Mouse (Mus musculus): Measurements from ENCODE around the gene Lrmda.

Lrmda gene

DNA sequence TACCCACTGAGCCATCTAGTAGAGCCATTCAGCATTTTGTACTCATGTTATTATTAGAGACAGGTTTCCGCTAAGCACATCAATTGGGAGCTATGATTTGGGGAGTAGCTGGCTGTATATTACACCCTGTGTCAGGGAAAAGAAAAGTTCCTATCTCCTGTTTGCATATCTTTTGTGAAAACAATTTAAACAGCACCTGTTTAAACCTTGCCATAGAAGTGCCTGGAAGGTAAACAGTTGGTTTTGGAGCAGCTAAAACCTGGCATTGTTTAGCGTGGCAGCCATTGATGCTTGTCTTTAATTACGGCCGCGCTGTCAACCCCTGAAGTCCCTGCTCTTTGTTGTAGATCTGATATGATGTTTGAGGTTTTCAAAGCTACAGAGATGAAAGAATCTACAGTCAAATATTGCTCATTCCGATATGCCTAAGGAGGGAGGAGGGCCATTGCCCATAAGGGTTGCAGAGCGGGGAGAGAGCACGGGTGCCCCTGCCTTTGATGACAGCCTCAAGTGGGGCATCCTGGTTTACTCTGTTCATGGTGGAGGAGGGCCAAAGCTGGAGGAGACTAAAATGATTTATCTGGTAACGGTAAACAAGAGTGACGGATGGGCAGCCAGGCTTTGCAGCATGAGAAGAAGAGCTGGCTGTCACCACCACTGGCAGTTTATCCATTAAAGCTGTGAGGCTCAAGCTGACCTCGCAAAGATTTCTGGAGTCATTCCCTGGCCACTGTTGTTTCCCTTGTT is 306.9 kb downstream of the Lrmda start:
- no peak for DNase-seq (ENCODE audit: low read depth, low spot score)

GRCm38 (mm10) chr14:22329191-22329590 is 309.7 kb downstream of the Lrmda start:
- no peak for DNase-seq (ENCODE audit: low read depth, low spot score)

GRCm38 (mm10) chr14:22335101-22335820 is 315.7 kb downstream of the Lrmda start:
- DNase-seq (ENCODE audit: low read depth, low spot score) = no peak

GRCm38 (mm10) chr14:22339176-22339575 is 319.7 kb downstream of the Lrmda start:
- DNase-seq (ENCODE audit: low read depth, low spot score) = no peak

- DNase-seq (ENCODE audit: low read depth, low spot score) = no peak
These were observed 323.8 kb downstream of the Lrmda start for GRCm38 (mm10) chr14:22343357-22343756.

DNA sequence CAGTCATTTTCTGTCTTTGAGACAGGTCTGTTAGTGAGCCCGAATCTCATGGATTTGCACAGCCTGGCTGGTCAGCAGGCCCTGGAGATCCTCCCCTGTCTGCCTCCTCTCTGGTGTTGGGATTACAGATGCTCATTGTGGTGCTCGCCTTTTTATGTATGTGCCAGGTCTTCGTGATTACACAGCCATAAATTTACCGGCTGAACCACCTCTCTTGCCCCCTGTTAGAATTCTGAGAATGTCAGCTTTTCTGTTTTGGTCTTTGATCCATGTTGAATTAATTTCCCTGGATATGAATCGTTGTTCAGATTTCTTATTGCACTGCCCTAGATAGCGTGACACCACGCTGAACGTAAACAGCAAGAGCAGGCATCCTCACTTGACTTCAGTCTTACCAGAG is 325.7 kb downstream of the Lrmda start:
- no peak for DNase-seq (ENCODE audit: low read depth, low spot score)

DNA sequence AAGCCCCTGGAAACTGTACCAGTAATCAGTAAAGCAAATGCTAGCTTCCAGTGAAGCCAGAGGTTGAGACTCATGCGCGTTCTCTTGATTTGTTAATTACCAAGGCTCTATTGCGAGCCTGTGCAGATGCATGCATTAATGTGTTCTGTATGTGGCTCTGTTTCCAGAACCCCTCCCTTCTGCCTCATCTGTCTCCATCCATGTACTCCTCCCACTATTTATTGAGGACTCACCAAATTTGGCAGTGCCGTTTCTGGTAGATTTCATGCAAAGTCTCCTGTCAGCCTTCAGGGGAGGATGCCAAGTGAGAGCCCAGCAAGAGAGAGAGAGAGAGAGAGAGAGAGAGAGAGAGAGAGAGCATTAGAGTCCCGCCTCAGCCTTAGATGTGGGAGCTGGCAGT is 334.1 kb downstream of the Lrmda start:
- no peak for DNase-seq (ENCODE audit: low read depth, low spot score)

DNA sequence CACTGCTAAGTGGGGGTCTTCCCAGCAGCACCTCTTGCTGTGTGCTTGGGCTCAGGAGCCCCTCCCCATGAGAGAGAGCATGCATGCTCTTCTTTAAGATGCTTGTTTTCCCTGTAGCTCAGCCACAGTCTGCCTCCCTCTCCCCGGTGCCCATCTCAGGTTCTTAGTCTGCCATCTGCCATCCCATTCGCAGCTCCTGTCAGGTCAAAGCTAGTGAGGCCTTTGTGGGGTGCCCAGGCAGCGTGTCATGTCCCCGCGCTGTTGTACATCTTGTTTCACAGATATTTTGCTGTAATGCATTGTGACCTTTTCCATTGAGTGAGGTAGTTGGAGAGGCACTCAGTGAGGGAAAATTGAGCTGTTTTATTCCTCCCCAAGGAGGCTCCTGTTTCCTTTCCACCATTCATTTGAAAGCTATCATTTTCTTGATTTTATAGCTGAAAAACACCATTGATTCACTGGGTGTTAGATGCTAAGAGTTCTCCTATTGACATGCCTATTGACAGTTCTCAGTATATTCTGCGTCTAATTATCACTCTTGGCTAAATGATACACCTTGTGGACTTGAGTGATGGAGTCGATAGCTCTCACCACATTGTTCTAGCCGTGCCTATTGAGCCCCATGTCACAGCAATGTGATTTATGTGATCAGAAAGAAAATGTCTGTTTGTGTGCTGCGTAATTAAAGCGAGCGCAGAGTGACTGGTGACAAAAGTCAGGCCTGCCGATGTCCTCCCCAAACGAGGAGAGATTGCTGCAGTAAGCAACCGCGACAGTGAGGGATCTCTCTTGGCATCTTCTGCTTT is 335.5 kb downstream of the Lrmda start:
- DNase-seq (ENCODE audit: low read depth, low spot score) = no peak

GRCm38 (mm10) chr14:22357991-22358503 is 338.5 kb downstream of the Lrmda start:
- no peak for DNase-seq (ENCODE audit: low read depth, low spot score)

DNA sequence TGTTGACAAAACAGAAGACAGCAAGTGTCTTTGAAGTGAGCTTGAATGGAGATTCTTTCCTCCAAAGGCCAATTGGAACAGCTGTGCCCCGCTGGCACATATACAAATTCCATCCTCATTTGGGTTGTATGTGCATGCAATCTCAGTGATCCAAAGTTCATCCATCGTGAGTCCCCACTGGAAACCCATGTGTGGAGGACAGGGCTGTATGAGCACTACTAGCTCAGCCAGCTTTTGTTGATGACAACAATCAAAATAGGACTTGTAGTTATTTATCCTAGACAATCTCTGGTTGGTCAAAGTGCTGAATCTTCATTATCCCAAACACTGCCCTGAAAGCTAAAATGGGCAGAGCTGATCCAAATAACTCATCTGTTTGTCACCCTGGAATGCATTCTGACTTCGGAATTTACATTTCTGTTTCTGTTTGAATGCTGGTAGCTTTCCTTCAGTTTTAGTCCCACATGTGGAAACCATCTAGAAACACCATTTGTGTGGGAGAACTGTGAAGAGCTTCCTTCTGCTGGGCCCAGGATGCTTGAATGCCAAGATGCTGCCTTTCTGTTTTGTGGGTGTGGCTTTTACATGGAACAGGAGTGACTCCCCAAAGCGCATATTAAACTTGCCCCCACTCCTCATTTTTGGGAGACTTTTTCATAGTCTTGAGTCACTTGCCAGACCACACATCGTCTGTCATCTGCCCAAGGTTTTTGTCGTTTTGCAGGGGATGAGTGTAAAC is 344.7 kb downstream of the Lrmda start:
- DNase-seq (ENCODE audit: low read depth, low spot score) = no peak

DNA sequence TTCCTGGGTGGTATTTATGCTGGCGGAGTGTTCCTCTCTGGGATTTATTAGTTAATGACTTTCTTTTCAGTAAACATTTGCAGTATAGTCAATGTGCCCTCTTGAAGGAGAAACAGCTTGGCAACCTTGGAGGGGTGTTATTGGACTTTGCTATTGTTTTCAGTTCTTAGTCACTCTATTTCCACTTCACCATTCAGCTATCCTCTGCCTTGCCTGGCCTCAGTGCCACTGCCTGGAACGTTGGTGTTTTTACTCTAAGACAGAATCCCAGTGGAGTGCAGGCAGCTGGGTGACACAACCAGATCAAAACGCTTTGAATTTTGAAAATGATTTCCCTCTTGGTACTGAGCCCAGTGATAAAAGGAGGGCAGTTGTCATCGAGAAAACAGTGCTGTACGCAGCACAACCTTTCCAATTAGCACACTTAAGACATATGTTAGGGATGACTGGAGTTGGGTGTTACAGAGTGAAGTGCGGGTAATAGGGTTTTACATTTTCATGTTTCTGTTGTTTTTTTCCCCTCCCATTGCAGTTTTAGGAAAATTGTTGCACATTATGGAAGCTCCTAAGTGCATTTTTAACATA is 345.4 kb downstream of the Lrmda start:
- no peak for DNase-seq (ENCODE audit: low read depth, low spot score)

- no peak for DNase-seq (ENCODE audit: low read depth, low spot score)
These were observed 348.1 kb downstream of the Lrmda start for GRCm38 (mm10) chr14:22367615-22368014.

DNA sequence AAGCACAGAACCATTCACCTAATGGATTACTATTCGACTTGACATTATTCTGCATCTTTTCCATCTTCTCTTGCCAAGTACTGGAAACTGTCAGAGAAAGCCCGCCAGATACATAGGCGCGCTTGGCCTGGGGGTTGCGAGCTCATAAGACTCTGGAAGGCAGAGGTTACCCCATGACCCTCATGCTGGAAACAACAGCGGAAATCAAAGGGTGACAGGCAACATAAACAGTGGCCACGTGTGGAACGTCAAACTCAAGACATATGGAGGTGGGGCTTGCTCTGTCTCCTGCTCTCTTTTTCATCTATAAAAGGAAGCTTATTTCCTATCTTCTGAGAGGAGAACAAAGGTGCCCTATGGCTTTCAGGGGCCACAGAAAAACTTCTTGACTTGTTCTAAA is 351.6 kb downstream of the Lrmda start:
- no peak for DNase-seq (ENCODE audit: low read depth, low spot score)

- DNase-seq (ENCODE audit: low read depth, low spot score) = no peak
These were observed 353.3 kb downstream of the Lrmda start for GRCm38 (mm10) chr14:22372666-22373360.

DNA sequence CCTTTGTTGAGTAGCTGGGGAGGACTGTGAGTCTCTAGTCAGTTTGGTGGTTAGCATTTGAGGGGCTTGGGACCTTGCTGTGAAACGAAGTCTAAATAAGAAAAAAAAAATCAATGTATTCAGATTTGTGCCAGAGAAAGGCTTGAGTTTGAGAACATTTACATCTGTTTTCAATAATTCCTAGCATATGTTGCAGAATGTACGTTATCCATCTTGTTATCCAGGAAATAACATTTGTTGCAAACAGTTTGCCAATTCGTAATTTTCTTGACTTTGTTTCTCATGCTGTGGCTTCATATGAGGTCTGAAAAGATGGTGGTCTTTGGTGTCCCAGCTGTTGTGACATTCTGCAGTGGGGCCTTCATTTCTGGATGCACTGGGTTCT is 353.8 kb downstream of the Lrmda start:
- DNase-seq (ENCODE audit: low read depth, low spot score) = no peak

- DNase-seq (ENCODE audit: low read depth, low spot score) = no peak
These were observed 357.6 kb downstream of the Lrmda start for GRCm38 (mm10) chr14:22377148-22377547.

DNA sequence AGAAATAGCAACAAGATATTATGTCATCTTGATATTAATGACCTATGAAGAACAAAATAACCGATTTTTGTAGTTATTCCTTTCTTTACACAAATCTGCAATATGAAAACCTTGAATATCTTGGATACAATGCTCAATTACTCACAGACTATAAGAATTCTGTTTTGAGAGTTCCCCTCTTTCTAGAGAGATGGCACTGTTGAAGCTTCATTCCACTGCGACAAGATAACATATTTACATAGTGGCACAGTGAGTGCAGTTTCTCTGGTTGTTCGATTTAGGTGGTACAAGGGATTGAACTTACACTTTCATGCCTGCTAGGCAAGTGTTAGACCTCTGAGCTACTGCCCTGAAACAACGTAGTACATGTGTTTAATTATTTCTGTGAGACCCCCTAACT is 362.6 kb downstream of the Lrmda start:
- no peak for DNase-seq (ENCODE audit: low read depth, low spot score)

DNA sequence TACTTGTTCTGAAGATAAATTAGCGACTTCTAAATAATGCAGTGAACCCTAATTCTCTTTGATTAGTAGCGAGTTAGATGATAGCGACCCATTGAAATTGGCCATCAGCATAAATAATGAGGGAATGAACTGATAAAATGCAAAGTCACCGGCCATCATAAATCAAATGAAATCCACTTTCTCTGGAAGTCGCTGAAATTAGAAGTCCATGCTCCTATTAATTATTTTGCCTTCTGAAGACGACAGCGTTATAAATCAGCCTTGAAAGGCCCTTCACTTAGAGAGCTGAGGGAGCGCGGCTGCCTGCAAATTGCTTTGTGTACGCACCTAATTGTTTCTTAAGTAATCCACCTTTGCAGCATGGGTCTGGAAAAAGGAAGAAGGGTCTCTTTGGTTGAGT is 374.1 kb downstream of the Lrmda start:
- no peak for DNase-seq (ENCODE audit: low read depth, low spot score)

- DNase-seq (ENCODE audit: low read depth, low spot score) = no peak
These were observed 382.9 kb downstream of the Lrmda start for GRCm38 (mm10) chr14:22402411-22402810.

DNA sequence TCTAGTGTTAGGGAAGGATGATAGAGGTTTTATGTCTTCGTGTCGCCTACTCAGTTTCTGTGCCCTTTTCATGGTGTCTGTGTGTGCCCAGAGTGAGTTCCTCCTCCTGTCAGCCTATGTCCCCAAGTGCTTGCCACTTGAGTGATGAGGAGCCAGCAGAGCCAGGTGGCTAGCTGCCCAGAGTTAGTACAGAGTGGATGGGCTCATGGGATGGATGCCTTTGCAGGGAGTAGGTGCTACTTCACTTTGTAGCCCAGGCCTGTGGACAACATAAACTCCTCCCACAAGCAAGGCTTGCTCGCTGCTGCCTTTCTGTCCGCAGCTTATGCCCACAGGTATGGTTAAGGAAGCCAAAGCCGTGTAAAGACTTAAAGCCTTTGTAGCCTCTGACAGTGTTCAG is 387.1 kb downstream of the Lrmda start:
- no peak for DNase-seq (ENCODE audit: low read depth, low spot score)

- no peak for DNase-seq (ENCODE audit: low read depth, low spot score)
These were observed 391.3 kb downstream of the Lrmda start for GRCm38 (mm10) chr14:22410826-22411225.

All from A20 (cell line).